Mouse (Mus musculus) heart, postnatal 0 days (tissue): ENCODE results near the gene Tmx2.

Experiments
- CTCF ChIP-seq: IDR thresholded peaks from 2 replicates; pipeline ENCODE4 v1.5.1; 2016; ENCODE audit warnings: antibody characterized with exemption, control low read depth, low read depth
- EP300 ChIP-seq: IDR thresholded peaks from 2 replicates; pipeline ENCODE4 v1.6.1; 2016; ENCODE audit warnings: antibody characterized with exemption, low read depth

DNA sequence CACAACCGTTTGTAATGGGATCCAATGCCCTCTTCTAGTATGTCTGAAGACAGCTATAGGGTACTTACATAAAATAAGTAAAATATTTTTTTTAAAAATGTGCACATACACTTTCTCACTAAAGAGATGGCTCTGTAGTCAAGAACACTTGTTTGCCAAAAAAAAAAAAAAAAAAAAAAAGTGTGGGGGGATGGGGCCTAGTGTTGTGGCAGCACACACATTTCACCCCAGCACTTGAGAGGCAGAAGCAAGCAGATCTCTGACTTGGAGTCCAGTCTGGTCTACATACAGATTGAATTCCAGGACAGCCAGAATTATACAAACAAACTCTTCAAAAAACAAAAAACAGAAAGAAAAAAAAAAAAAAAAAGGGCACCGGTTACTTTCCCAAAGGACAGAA, 41.8 kb upstream of the Tmx2 start:
- TF ChIP-seq EP300 (no peak), CTCF (no peak)
